Mouse (Mus musculus) cortical plate, adult 2 months (tissue): ENCODE measurements around the gene 1700012A03Rik. TPM values are rescaled to one million over a fixed set of nuclear protein-coding genes. Genes with fewer than 3 reads are reported as not detected.

Experiments
- H3K27ac ChIP-seq: fragments of 200-500 bp; 2 replicates; pipeline ENCODE4 v1.5.1; 2012; ENCODE audit warnings: low read length, control low read depth, inconsistent platforms; ENCODE audit not compliant: insufficient read depth
- H3K4me1 ChIP-seq: fragments of 200-500 bp; 2 replicates; pipeline ENCODE4 v1.6.1; 2011; ENCODE audit warnings: low read length; ENCODE audit not compliant: control insufficient read depth, insufficient read depth
- H3K4me3 ChIP-seq: fragments of 200-500 bp; 2 replicates; pipeline ENCODE4 v1.5.1; 2011; ENCODE audit warnings: mild to moderate bottlenecking, low read length, control low read depth; ENCODE audit not compliant: insufficient read depth
- CTCF ChIP-seq: fragments of 200-500 bp; IDR thresholded peaks from 2 replicates; pipeline ENCODE4 v1.5.1; 2011; ENCODE audit warnings: mild to moderate bottlenecking, control low read depth, low read length; ENCODE audit not compliant: insufficient read depth; ENCODE audit errors: extremely low read depth
- POLR2A ChIP-seq: fragments of 200-500 bp; IDR thresholded peaks from 2 replicates; pipeline ENCODE4 v1.6.1; 2011; ENCODE audit warnings: mild to moderate bottlenecking, low read length, control low read depth; ENCODE audit not compliant: insufficient read depth; ENCODE audit errors: extremely low read depth
- polyA plus RNA-seq: library from polyadenylated mRNA; depleted of rRNA; stranded (reverse); fragments of >200 nt; gene quantifications from 2 replicates; pipeline ENCODE4 v1.2.3, GENCODE M21; 2012

Gene 1700012A03Rik
- polyA plus RNA-seq, 1 experiment, result not detected

- no peak overlapping the region for H3K4me3 ChIP-seq
- no peaks in the 10 kb centered on the region for H3K4me1 ChIP-seq
- H3K27ac ChIP-seq, result no peak overlapping the region
- TF ChIP-seq CTCF (no peak), POLR2A (no peak)
These were observed 15.9 kb downstream of the 1700012A03Rik start for GRCm38 (mm10) chr6:32065789-32066510.

DNA sequence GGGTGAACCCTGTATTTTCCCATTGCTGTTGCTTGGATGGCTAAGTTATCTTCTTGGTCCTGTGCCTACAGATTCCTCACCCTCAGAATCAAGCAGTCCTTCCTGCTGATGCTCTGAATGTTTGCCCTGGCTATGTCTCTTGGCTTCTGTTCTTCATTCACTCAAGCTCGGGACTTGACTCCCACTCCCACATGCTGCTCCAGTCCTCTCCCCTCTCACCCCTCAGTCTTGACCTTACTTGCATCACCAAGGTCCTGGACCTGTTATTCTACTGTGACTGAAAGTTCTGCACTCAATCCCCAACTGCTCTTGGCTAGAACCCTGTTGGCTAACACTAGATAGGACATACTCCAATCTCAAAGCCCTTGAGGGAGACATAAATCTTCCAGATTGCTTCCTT, 22.1 kb downstream of the 1700012A03Rik start:
- H3K4me3 ChIP-seq, result no peak overlapping the region
- TF ChIP-seq CTCF (no peak), POLR2A (no peak)

DNA sequence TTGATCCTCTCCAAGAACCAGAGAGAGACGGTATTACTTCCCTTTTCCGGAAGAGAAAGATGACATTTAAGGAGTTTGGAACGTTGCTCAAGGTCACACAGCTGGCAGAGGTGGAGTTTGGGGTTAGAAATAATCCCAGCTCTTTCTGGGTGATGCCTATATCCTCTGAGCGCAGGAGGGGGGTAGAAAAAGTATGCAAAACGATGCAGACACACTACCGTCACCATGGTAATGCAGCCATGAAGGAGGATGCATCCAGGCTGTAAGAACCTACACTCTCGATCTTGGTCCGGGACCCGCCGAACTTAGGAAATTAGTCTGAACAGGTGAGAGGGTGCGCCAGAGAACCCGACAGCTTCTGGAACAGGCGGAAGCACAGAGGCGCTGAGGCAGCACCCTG, 43.3 kb downstream of the 1700012A03Rik start:
- no peak for TF ChIP-seq POLR2A
- no peak for TF ChIP-seq CTCF
- no peak overlapping the region for H3K27ac ChIP-seq
- H3K4me1 ChIP-seq, result no peaks in the 10 kb centered on the region
- no peak overlapping the region for H3K4me3 ChIP-seq

More for the DNA sequence above, 22.1 kb downstream of the 1700012A03Rik start:
- Histone ChIP-seq H3K4me1 (no peaks in the 10 kb centered on the region), H3K27ac (no peak overlapping the region)

DNA sequence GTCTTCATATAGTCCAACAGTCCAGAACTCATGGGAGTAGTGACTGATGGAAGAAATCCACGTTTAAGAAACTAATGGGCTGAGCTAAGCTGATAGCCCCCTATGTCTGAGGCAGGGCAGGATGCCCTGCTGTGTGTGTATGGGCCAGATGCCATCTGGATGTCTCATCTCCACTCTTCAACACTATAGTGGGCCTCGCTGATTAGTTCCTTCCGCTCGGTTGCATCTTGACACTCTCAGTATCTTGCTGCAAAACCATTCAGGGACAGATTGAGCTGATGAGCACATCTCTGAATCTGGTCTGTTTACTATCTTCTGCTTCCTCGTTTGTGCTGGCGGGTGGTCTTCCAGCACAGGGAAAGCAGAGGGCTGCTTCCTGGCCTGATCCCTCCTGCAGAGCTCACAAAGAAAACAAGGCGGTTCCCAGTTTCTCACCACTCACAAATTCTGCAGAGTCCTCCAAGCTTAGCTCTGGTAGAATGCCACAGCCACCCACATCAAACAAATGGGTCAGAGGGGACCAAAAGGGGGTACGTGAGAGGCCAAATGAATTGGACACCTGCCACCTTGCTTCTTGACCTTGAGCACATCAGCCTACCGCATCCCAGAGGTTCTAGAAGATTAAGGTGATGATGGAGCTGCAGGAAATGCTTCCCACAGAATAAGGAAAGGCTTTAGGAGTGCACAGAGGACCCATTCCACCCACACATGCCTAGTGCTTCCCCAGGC, 55.7 kb downstream of the 1700012A03Rik start:
- no peak overlapping the region for H3K27ac ChIP-seq
- TF ChIP-seq POLR2A (no peak), CTCF (no peak)
- no peak overlapping the region for H3K4me3 ChIP-seq
- no peaks in the 10 kb centered on the region for H3K4me1 ChIP-seq
